Mouse (Mus musculus) midbrain, embryonic 12.5 days (tissue): ENCODE measurements around the gene Gpr84. TPM values are rescaled to one million over a fixed set of nuclear protein-coding genes. Genes with fewer than 3 reads are reported as not detected.

Experiments
- ATAC-seq: fragments of 200-750 bp; cut with Nextera tagmentation; 2 replicates; pipeline ENCODE4 v1.8.0; 2017; ENCODE audit warnings: low read depth, moderate TSS enrichment, moderate library complexity; ENCODE audit not compliant: low FRiP score
- H3K27ac ChIP-seq: fragments of 300-500 bp; sonication (generic); replicated peaks from 2 replicates; pipeline ENCODE4 v1.5.1; 2016; ENCODE audit warnings: mild to moderate bottlenecking
- H3K27me3 ChIP-seq: fragments of 300-500 bp; sonication (generic); 2 replicates; pipeline ENCODE4 v1.6.1; 2016; ENCODE audit warnings: mild to moderate bottlenecking
- H3K36me3 ChIP-seq: fragments of 300-500 bp; sonication (generic); 2 replicates; pipeline ENCODE4 v1.6.1; 2016
- H3K4me1 ChIP-seq: fragments of 300-500 bp; sonication (generic); 2 replicates; pipeline ENCODE4 v1.6.1; 2016
- H3K4me2 ChIP-seq: fragments of 300-500 bp; sonication (generic); replicated peaks from 2 replicates; pipeline ENCODE4 v1.6.1; 2016; ENCODE audit warnings: mild to moderate bottlenecking, moderate library complexity
- H3K4me3 ChIP-seq: fragments of 300-500 bp; sonication (generic); 2 replicates; pipeline ENCODE4 v1.5.1; 2016; ENCODE audit warnings: mild to moderate bottlenecking
- H3K9ac ChIP-seq: fragments of 300-500 bp; sonication (generic); replicated peaks from 2 replicates; pipeline ENCODE4 v1.6.1; 2016; ENCODE audit warnings: mild to moderate bottlenecking, moderate library complexity
- H3K9me3 ChIP-seq: fragments of 300-500 bp; sonication (generic); 2 replicates; pipeline ENCODE4 v1.6.1; 2016; ENCODE audit warnings: mild to moderate bottlenecking
- WGBS: fragments of 180-500 bp; shearing (Covaris S2); methylation state at CpG from one replicate; pipeline ENCODE4 v1.1.7; 2016; 5-methylcytosine and 5-hydroxymethylcytosine counted together
- polyA plus RNA-seq: library from polyadenylated mRNA; unstranded; fragments of >200 nt; fragmentation: Nextera tagmentation; extraction: Ambion mirVana; gene quantifications from 2 replicates; pipeline ENCODE4 v1.2.1, GENCODE M21; 2016

Gpr84 gene
- polyA plus RNA-seq, result 0.10 and 0.20 TPM in 2 replicates

GRCm38 (mm10) chr15:103310365-103310910 is at the start of gene Gpr84:
Gene Gpr84 (minus strand): TSS chr15:103310612.
- no peak for ATAC-seq
- peaks cover 39% of the 10 kb centered on the region for H3K4me1 ChIP-seq
- peaks cover 27% of the 10 kb centered on the region for H3K27me3 ChIP-seq
- H3K9me3 ChIP-seq, result no peaks in the 10 kb centered on the region
- peaks cover 3% of the 10 kb centered on the region for H3K36me3 ChIP-seq
- WGBS, result 77% methylated on average over 6 of the region's 6 CpGs
- H3K9ac ChIP-seq, result no peak within 1 kb of the TSS
- no peak within 1 kb of the TSS for H3K4me3 ChIP-seq
- no peak within 1 kb of the TSS for H3K4me2 ChIP-seq
- H3K27ac ChIP-seq, result no peak within 1 kb of the TSS

GRCm38 (mm10) chr15:103359869-103360602 is 49.6 kb upstream of the Gpr84 start:
- no peak for ATAC-seq
- H3K9ac ChIP-seq, result no peak overlapping the region
- no peaks in the 10 kb centered on the region for H3K9me3 ChIP-seq
- no peak overlapping the region for H3K4me2 ChIP-seq
- no peaks in the 10 kb centered on the region for H3K36me3 ChIP-seq
- 89% methylated on average over 5 of the region's 5 CpGs for WGBS
- peaks cover 10% of the 10 kb centered on the region for H3K4me1 ChIP-seq
- H3K4me3 ChIP-seq, result no peak overlapping the region
- H3K27ac ChIP-seq, result no peak overlapping the region
- no peaks in the 10 kb centered on the region for H3K27me3 ChIP-seq

- H3K4me3 ChIP-seq, result no peak overlapping the region
- H3K27ac ChIP-seq, result no peak overlapping the region
- no peaks in the 10 kb centered on the region for H3K9me3 ChIP-seq
- no peaks in the 10 kb centered on the region for H3K27me3 ChIP-seq
- H3K9ac ChIP-seq, result no peak overlapping the region
- peaks cover 3% of the 10 kb centered on the region; the same call in 1 of the 2 replicates for H3K36me3 ChIP-seq
- no peak for ATAC-seq
- no peak overlapping the region for H3K4me2 ChIP-seq
- H3K4me1 ChIP-seq, result 0 out of 2 replicates have a peak, but pooled peaks cover 1% of the 10 kb centered on the region
- WGBS, result 57% methylated on average over 1 of the region's 1 CpGs
These were observed 48.7 kb upstream of the Gpr84 start for GRCm38 (mm10) chr15:103359122-103359510.

GRCm38 (mm10) chr15:103358278-103359121 is 48.1 kb upstream of the Gpr84 start:
- no peak overlapping the region for H3K4me2 ChIP-seq
- no peak overlapping the region for H3K4me3 ChIP-seq
- no peak overlapping the region for H3K27ac ChIP-seq
- WGBS, result 40% methylated on average over 4 of the region's 4 CpGs
- peaks cover 7% of the 10 kb centered on the region for H3K36me3 ChIP-seq
- H3K27me3 ChIP-seq, result no peaks in the 10 kb centered on the region
- H3K9me3 ChIP-seq, result no peaks in the 10 kb centered on the region
- no peaks in the 10 kb centered on the region for H3K4me1 ChIP-seq
- no peak for ATAC-seq
- H3K9ac ChIP-seq, result no peak overlapping the region

- no peak for ATAC-seq
- Histone ChIP-seq H3K4me1 (no peaks in the 10 kb centered on the region), H3K27me3 (no peaks in the 10 kb centered on the region), H3K36me3 (peaks cover 7% of the 10 kb centered on the region), H3K9ac (no peak overlapping the region), H3K9me3 (no peaks in the 10 kb centered on the region), H3K27ac (no peak overlapping the region), H3K4me2 (no peak overlapping the region), H3K4me3 (no peak overlapping the region)
- WGBS, result 86% methylated on average over 4 of the region's 4 CpGs
These were observed 47.4 kb upstream of the Gpr84 start for GRCm38 (mm10) chr15:103357817-103358216.

GRCm38 (mm10) chr15:103356130-103356529 is 45.7 kb upstream of the Gpr84 start:
- WGBS, result 85% methylated on average over 4 of the region's 4 CpGs

GRCm38 (mm10) chr15:103355420-103355819 is 45.0 kb upstream of the Gpr84 start:
- Histone ChIP-seq H3K27me3 (no peaks in the 10 kb centered on the region), H3K4me1 (no peaks in the 10 kb centered on the region), H3K9me3 (no peaks in the 10 kb centered on the region), H3K27ac (no peak overlapping the region), H3K9ac (no peak overlapping the region), H3K4me2 (no peak overlapping the region), H3K4me3 (no peak overlapping the region), H3K36me3 (peaks cover 26% of the 10 kb centered on the region)
- ATAC-seq, result no peak
- WGBS, result 88% methylated on average over 4 of the region's 4 CpGs

More at GRCm38 (mm10) chr15:103356130-103356529, 45.7 kb upstream of the Gpr84 start:
- Histone ChIP-seq H3K9ac (no peak overlapping the region), H3K36me3 (peaks cover 19% of the 10 kb centered on the region), H3K27me3 (no peaks in the 10 kb centered on the region), H3K27ac (no peak overlapping the region), H3K4me1 (no peaks in the 10 kb centered on the region), H3K4me2 (no peak overlapping the region), H3K4me3 (no peak overlapping the region), H3K9me3 (no peaks in the 10 kb centered on the region)
- ATAC-seq, result no peak

GRCm38 (mm10) chr15:103354690-103355089 is 44.3 kb upstream of the Gpr84 start:
- no peak for ATAC-seq
- Histone ChIP-seq H3K9me3 (no peaks in the 10 kb centered on the region), H3K36me3 (peaks cover 33% of the 10 kb centered on the region), H3K4me2 (no peak overlapping the region), H3K4me3 (no peak overlapping the region), H3K27ac (no peak overlapping the region), H3K4me1 (no peaks in the 10 kb centered on the region), H3K9ac (no peak overlapping the region), H3K27me3 (no peaks in the 10 kb centered on the region)
- 89% methylated on average over 2 of the region's 2 CpGs for WGBS

- no peak overlapping the region for H3K4me2 ChIP-seq
- H3K4me3 ChIP-seq, result no peak overlapping the region
- ATAC-seq, result no peak; the same call in 1 of the 2 replicates
- no peak overlapping the region for H3K9ac ChIP-seq
- WGBS, result 96% methylated on average over 11 of the region's 11 CpGs
- H3K36me3 ChIP-seq, result peaks cover 36% of the 10 kb centered on the region
- no peak overlapping the region for H3K27ac ChIP-seq
- H3K27me3 ChIP-seq, result no peaks in the 10 kb centered on the region
- H3K4me1 ChIP-seq, result no peaks in the 10 kb centered on the region
- no peaks in the 10 kb centered on the region for H3K9me3 ChIP-seq
These were observed 43.3 kb upstream of the Gpr84 start for GRCm38 (mm10) chr15:103353511-103354256.

GRCm38 (mm10) chr15:103352856-103353255 is 42.4 kb upstream of the Gpr84 start:
- Histone ChIP-seq H3K4me3 (no peak overlapping the region), H3K9ac (no peak overlapping the region), H3K36me3 (peaks cover 36% of the 10 kb centered on the region), H3K4me2 (no peak overlapping the region), H3K27me3 (no peaks in the 10 kb centered on the region), H3K4me1 (no peaks in the 10 kb centered on the region), H3K27ac (no peak overlapping the region), H3K9me3 (no peaks in the 10 kb centered on the region)
- WGBS, result 39% methylated on average over 4 of the region's 4 CpGs
- peak; percentile 58 for ATAC-seq

GRCm38 (mm10) chr15:103347275-103347684 is 36.9 kb upstream of the Gpr84 start:
- no peak overlapping the region for H3K4me3 ChIP-seq
- no peak overlapping the region for H3K9ac ChIP-seq
- H3K27me3 ChIP-seq, result no peaks in the 10 kb centered on the region
- H3K4me1 ChIP-seq, result no peaks in the 10 kb centered on the region; the same call in 1 of the 2 replicates
- no peak overlapping the region for H3K27ac ChIP-seq
- WGBS, result 4% methylated on average over 2 of the region's 2 CpGs
- no peak for ATAC-seq
- H3K4me2 ChIP-seq, result no peak overlapping the region
- H3K36me3 ChIP-seq, result peaks cover 42% of the 10 kb centered on the region
- no peaks in the 10 kb centered on the region for H3K9me3 ChIP-seq
